Mouse (Mus musculus) testis, adult 2 months (tissue): Measurements from ENCODE around the gene Mog.

Source experiments
- CTCF ChIP-seq: fragments of 200-500 bp; IDR thresholded peaks from 2 replicates; pipeline ENCODE4 v1.5.1; 2012; ENCODE audit warnings: low read depth, mild to moderate bottlenecking, inconsistent platforms, low read length, moderate library complexity; ENCODE audit not compliant: control insufficient read depth, insufficient read depth, insufficient replicate concordance
- POLR2A ChIP-seq: fragments of 200-500 bp; IDR thresholded peaks from 2 replicates; pipeline ENCODE4 v1.6.1; 2012; ENCODE audit warnings: low read depth, mild to moderate bottlenecking, inconsistent platforms, low read length, moderate library complexity; ENCODE audit not compliant: control insufficient read depth

GRCm38 (mm10) chr17:36971172-36971850 is 51.9 kb downstream of the Mog start:
- no peak for TF ChIP-seq CTCF
- no peak for TF ChIP-seq POLR2A
